Mouse (Mus musculus): ENCODE measurements around the gene Gm14139. TPM values are rescaled to one million over a fixed set of nuclear protein-coding genes. Genes with fewer than 3 reads are reported as not detected.

Gm14139 gene
- polyA plus RNA-seq, 1 experiment from 2014 or later: not detected

Other genes with a start within 250 kb of the Gm14139 start
- 10.2 and 11.0 TPM in 2 replicates for gene Zfp120, start 45.0 kb upstream of the Gm14139 start, polyA plus RNA-seq (2015; fragmentation: Nextera tagmentation; extraction: Ambion mirVana)
- not detected in 2 replicates for gene Gm10770, start 2.1 kb upstream of the Gm14139 start, polyA plus RNA-seq (2015; fragmentation: Nextera tagmentation; extraction: Ambion mirVana)
- 10.1 and 10.3 TPM in 2 replicates for gene Zfp937, start 36.3 kb downstream of the Gm14139 start, polyA plus RNA-seq (2015; fragmentation: Nextera tagmentation; extraction: Ambion mirVana)
- gene Gm21994, start 73.8 kb downstream of the Gm14139 start, polyA plus RNA-seq (2015; fragmentation: Nextera tagmentation; extraction: Ambion mirVana): 3.6 and 3.7 TPM in 2 replicates
- gene Gm14124, start 75.8 kb downstream of the Gm14139 start, polyA plus RNA-seq (2015; fragmentation: Nextera tagmentation; extraction: Ambion mirVana): 0.05 TPM in 1 of 2 replicates, not detected in the other
- gene Gm10130, start 141.9 kb downstream of the Gm14139 start, polyA plus RNA-seq (2015; fragmentation: Nextera tagmentation; extraction: Ambion mirVana): 1.2 and 1.6 TPM in 2 replicates
- 13.3 and 14.9 TPM in 2 replicates for gene 3300002I08Rik, start 181.0 kb downstream of the Gm14139 start, polyA plus RNA-seq (2015; fragmentation: Nextera tagmentation; extraction: Ambion mirVana)

All from forebrain, embryonic 13.5 days (tissue).